Mouse (Mus musculus): ENCODE data around the gene Zfp988.
"Not testable (repeated sequence)": the region's sequence is repeated elsewhere in the genome, so short reads cannot be mapped to it uniquely, and the experiment has no call there.

The Zfp988 gene

DNA sequence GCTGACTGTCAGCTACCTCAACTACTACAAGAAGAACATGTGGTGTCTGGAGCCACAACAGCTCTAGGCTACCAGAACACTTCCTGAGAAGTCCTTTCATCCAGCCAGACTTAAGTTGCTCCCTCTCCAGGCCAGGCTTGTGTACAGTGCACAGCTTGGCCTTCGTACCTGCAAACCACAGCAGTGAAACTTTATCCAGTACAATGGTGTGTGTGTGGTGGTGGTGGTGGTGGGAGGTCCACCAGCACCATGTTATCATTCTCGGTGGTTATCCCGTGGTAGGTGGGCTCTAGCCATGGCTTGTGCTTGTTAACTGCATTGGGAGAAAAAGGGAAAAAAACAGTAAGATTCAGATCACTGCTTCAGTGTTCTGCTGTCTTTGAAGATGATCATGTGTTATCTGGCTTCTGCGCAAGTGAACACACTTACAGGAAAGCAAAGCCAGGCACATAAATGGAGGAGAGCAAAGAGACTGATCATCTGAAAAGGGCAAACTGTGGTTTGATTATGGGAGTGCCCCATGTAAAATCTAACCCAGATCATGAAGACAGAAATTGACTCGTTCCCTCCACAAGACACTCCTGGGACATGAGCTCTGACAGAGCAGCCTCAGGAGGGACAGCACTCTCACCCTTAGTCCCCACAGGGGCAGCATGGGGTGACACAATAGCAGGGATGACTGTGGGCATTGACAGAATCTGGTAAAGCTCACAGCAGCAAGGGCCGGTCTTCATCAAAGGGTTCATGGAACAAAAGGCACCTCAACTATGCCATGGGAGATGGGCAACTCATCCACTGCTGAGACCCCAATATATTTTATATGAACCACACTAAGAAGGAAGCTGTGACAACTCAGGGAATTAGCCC is 37.8 kb downstream of the Zfp988 start:
- DNase-seq (ENCODE audit: low spot score in 2 of 2): not testable (repeated sequence)

DNA sequence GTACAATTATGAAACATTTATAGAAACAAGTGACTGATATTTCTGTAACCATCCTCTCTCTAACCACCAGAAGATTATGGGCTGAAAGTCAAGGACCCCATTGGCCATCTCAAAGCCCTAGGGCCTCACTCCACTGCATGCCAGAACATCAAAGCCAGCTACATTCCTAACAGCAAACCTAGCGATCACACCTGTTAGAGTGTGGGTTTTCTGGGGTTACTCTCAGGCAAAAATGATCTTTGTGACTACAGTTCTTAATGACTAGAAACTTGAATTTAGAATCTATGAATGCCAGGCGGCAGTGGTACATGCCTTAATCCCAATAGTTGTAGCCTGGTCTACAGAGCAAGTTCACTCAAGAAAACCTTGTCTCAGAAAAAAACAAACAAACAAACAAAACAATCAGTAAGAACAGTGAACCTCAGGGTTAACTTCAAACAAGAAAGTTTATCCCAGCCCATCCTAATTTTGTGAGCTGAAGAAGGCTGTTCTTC is 39.6 kb downstream of the Zfp988 start:
- not testable (repeated sequence) for DNase-seq (ENCODE audit: low spot score in 2 of 2)

DNA sequence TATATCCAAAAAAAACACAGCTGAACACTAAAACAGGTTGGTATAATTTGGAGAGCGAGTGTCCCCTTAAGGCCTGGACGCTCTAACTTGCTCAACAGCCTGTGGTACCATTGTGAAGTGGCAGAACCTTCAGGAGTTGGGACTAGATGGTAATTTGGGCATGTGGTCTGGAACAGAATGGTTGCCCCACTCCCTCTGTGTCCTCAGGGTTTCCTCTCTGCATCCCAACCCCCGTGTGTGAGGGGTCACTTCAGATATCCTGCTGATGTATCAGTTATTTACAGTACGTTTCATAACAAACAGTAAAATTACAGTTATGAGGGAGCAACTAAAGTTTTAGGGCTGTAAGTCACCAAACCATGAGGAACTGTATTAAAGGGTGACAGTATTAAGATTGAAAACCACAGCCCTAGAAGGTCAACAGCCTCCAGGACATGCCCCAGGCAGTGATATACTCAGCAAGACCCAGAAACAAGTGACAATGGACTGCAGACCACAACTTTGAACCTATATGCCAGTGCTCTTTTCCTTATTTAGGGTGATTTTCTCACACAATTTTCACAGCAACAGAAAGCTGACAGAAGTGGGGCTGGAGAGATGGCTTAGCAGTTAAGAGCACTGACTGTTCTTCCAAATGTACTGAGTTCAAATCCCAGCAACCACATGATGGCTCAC is 41.0 kb downstream of the Zfp988 start:
- not testable (repeated sequence) for DNase-seq (ENCODE audit: low spot score in 2 of 2)

DNA sequence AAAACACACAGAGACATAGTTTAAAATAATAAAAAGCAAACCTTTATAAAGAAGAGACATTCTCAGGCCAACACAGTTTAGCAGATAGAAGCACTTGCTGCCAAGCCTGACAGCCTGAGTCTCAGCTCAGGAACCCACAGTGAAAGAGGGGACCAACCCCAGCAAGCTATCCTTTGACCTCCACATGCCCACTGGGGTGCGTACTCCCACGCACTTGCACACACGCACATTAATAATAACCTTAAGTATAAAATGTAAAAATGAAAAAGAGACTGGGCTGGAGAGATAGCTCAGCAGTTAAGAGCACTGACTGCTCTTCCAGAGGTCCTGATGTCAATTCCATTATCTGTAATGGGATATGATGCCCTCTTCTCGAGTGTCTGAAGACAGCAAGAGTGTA is 41.8 kb downstream of the Zfp988 start:
- not testable (repeated sequence) for DNase-seq (ENCODE audit: low spot score in 2 of 2)

DNA sequence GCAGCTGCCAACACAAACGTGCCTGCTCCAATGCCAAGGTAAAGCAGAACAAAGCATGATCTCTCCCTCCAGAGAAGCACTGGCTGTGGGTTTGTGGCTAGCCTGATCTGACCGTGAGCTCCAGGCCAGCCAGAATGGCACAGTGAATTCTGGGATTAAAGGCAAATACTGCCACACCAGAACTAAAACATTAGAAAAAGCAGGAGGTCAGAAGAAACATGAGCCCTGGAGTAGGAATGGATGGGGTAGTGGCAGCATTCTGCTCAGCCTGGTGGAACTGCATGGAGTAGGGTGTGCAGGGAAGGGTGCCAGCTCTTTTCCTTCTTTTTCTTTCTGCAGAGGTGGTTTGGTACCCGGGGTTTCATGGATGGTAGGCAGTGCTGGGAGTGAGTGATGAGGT is 42.4 kb downstream of the Zfp988 start:
- not testable (repeated sequence) for DNase-seq (ENCODE audit: low spot score in 2 of 2)

DNA sequence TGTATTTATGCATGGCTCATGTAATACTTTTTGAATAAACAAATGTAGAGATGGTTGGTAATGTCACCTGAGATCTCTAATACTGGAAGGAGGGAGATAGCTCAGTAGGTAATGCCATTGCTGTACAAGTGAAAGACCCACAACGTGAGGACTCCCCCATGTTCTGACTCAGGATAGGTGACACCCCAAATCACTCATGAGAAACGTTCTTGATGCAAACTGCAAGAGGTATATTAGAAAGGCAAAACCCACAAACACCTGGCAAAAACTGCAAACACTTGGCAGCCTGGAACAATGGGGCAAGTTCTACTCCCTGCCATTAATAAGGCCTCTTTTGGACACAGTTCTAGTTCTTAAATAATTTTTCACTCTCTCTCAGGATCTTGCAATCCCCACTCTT is 42.9 kb downstream of the Zfp988 start:
- DNase-seq (ENCODE audit: low spot score in 2 of 2): not testable (repeated sequence)

DNA sequence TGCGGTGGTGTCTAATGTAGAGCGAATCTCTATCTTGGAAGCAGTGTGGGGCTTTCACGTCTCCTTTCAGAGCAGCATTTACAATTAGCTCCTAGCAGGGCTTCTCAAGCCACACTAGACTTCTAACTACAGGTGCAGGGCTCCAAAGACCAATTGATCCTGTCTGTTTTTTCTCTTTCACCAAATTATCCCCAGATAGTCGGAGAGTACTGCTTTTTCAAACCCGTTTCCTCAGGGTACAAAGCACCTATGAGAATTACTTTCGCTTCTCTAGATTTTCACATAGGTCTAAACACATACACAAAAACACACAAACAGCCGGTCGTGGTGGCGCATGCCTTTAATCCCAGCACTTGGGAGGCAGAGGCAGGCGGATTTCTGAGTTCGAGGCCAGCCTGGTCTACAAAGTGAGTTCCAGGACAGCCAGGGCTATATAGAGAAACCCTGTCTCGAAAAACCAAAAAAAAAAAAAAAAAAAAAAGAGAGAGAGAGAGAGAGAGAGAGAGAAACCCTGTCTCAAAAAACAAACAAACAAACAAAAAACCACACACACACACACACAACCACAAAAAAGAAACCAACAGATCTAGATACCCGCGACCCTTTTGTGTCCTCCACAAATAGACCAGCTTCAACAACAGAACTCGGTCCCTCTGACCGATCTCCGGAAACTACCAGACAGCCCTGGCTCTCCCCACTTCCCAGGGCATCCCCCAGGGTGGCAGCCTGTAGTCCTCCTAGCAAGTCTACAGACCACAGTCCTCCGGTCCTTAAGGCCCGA is 43.6 kb downstream of the Zfp988 start:
- not testable (repeated sequence) for DNase-seq (ENCODE audit: low spot score in 2 of 2)

DNA sequence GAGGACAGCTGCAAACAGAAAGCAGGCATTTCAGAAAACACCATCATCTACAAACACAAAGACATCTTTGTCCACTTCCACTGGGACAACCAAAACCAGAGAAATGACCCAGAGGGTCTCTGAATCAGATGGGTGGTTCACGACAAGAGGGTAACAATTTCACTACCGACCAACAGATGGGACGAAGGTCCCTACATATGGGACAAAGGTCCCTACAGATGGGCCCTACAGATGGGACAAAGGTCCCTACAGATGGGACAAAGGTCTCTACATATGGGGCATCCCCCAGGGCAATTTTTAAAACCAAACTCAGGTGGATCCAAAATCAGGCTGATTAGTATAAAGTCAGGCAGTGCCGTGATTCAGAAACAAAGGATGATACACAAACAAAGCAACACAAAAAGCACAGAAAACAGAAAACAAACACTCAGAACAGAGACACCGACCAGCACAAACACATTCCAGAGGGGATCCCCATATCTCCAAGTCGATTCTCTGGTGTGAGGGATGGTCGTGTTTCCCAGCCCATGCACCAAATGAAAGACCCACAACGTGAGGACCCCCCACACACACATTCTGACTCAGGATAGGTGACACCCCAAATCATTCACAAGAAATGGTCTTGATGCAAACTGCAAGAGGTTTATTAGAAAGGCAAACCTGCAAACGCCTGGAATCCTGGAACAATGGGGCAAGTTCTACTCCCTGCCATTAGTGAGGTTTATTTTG is 44.4 kb downstream of the Zfp988 start:
- DNase-seq (ENCODE audit: low spot score in 2 of 2): not testable (repeated sequence)

DNA sequence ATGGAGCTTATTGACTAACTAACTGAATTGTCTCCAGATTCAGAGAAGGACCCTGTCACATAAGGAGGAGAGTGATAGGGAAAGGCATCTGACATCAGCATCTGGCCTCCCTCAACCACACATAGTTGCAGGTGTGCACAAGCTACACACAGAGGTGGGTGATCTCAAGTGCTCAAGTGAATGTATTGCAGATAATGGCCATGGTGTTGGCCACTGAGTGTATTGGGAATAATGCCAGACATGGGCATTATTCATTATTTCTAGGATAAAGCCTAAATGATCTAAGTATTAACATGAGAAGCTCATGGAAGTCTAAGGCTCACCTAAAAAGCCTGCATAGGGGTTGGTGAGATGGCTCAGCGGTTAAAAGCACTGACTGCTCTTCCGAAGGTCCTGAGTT is 45.1 kb downstream of the Zfp988 start:
- DNase-seq (ENCODE audit: low spot score in 2 of 2): not testable (repeated sequence)

DNA sequence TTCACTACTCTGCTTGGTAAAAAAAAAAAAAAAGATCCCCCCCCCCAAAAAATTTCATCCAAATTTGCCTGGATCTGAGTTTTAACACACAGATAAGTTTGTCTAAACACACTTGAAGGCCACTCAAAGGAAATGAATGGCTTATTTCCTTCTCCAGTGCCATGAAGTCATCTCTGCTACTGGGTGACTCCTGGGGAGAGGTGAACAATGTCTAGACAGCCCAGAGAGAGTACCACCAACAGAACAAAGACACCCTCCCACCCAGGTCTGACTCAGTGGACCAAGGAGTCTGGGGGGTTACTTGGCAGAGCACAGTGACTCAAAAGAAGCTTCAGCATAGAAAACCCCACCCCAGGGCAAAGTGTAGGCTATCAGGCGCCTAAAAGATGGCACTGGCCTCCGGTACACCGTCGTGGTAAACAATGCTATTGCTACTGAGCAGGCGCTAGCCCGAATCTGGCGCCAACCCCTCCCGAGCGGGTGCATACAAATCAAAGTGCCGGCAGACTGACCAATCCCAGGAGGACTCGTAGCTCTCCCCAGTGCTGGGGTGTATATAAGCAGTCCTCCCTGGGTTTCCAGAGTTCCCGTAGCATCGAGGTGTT is 46.0 kb downstream of the Zfp988 start:
- DNase-seq (ENCODE audit: low spot score in 2 of 2): not testable (repeated sequence)

DNA sequence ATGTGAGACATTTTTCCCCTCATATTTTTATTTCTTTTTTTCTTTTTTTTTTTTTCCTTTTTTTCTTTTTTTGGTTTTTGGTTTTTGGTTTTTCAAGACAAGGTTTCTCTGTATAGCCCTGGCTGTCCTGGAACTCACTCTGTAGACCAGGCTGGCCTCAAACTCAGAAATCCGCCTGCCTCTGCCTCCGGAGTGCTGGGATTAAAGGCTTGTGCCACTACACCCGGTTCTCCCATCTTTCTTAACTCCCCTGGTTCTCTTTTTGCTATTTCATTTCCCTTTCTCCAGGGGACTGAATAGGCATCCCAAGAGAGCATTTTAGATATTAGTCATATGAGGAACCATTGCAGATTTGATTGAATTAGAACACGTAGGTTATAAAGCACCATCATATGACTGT is 48.2 kb downstream of the Zfp988 start:
- DNase-seq (ENCODE audit: low spot score in 2 of 2): not testable (repeated sequence)

DNA sequence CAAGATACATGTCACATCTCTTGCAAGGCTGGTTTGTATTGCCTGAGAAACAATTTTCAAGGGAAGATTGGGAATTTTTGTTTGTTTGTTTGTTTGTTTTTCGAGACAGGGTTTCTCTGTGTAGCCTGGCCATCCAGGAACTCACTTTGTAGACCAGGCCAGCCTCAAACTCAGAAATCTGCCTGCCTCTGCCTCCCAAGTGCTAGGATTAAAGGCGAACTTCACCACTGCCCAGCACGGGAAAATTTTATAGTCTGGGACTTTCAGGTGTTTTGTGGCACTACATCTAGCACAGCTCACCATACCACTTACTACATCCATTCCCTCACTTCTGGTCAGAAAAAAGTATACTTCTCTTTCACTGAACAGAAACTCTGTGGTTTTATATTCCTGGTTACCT is 50.6 kb downstream of the Zfp988 start:
- not testable (repeated sequence) for DNase-seq (ENCODE audit: low spot score in 2 of 2)

DNA sequence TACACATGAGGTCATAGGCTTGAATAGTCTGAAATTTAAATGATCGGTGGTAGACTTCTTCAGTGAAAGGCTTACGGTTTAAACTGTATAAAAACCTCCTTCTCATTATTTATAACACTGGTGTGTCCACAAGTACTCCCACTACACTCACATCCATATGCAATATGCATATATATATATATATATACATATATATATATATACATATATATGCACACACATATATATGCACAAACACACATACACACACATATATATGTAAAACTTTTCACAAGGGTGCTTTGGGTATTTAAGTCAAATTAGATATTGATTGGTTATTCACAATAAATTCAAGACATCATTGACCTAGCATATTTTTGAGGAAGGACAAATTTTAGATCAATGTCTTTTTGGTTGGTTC is 51.7 kb downstream of the Zfp988 start:
- not testable (repeated sequence) for DNase-seq (ENCODE audit: low spot score in 2 of 2)

DNA sequence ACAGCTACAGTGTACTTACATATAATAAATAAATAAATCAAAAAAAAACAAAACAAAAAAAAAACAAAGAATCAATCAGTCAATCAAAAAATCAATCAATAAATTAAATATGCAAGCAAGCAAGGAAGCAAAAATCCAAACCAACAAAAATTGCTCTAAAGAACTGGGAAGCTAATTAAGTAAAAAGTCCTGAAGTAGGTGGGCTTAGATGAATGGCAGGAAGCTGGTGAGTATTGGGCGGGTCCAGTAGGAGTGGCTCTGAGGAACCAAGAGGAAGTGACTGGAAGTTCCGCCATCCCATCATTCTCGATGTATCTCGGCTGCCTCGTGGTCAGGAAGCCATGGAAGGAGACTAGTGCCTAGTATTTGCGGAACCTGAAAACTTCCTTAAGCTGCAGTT is 55.5 kb downstream of the Zfp988 start, which contains the start of gene Zfp978:
Gene Zfp978 (plus strand): TSS at position 301 of the 400 bp plus-strand sequence.
- DNase-seq (ENCODE audit: low spot score in 2 of 2): not testable (repeated sequence)

DNA sequence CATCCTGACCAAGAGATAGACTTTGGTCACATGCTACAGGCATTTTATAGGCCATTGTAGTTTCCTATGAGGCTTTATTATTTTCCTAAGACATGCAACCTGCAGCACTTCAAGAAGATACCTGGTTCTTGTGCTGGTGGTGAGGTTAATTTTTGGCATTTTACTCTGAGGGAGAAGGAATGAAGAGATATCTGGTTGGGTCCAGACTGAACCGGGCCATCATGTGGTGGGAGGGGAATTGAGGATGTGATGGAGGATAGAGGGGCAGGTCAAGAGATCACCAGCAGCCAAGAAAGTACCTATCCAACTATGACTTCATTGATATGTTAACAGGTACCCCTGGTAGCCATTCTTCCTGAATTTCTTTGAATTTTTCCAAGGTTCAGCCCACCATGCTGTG is 56.4 kb downstream of the Zfp988 start:
- DNase-seq (ENCODE audit: low spot score in 2 of 2): not testable (repeated sequence)

DNA sequence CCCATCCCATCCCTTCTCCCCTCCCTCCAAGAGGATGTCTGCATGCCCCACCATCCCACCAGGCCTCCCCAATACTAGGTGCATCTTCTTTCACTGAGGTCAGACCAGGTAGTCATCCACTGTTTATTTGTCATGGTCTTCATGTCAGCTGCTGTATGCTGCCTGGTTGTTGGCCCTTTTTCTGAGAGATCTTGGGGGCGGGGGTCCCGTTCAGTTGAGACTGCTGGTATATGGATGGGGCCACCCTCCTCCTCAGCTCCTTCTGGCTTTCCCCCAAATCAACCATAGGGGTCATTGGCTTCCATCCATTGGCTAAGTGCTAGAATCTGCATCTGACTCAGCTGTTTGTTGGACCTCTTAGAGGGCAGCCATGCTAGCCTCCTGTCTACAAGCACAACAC is 64.1 kb downstream of the Zfp988 start:
- DNase-seq (ENCODE audit: low spot score in 2 of 2): not testable (repeated sequence)

DNA sequence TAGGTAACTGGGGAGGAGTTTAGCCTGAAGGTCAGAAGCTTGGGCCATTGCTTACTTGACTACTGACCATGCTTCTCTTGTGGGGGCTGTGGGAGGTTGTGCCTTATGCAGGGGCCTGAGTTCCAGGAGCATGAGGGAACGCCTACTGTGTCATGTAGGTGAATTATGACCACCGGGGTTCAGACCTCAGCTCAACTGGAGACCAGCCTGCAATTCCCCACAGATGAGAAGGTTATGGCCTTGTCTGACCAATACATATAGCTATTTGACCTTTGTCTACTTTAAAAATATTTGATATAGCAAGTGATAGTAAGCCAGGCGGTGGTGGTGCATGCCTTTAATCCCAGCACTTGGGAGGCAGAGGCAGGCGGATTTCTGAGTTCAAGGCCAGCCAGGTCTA is 77.7 kb downstream of the Zfp988 start:
- not testable (repeated sequence) for DNase-seq (ENCODE audit: low spot score in 2 of 2)
